15 mouse cellular contexts compared by ENCODE assay signal in the genomic region with DNA sequence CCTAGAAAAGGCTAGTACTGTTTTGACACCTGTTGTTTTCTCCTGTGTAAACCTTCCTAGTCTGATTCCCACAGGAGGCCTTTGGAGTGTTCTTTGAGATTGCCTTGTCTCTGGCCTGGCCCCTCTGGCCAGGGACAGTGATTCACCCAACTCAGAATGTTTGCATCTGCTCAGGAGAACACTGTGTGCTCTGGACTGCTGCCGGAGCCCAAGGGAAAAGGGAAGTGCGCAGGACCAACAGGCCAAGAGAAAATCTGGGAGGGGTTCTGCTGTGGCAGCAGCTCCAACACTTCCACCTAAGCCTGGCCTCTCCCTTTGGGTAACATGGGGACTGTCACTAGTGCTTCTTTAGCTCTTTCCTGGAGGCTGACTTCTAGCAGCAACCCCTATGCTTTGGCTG. TPM values are rescaled to one million over a fixed set of nuclear protein-coding genes. Genes with fewer than 3 reads are reported as not detected.
DNase-seq lines count a peak whose midpoint lies in the region; ATAC-seq and TF ChIP-seq lines count a peak whose summit lies in the region.
"Had no signal": no experiment of that assay in that cellular context is flagged by ENCODE, and none has a peak within 500 bp of the region (broad histone marks: within the 10 kb centered on the region; RNA-seq: fewer than 3 reads in every experiment).

No protein-coding gene starts in this region.

- TF ChIP-seq EP300 in heart, postnatal 0 days (IDR thresholded peaks at IDR 0.05; ENCODE audit: low read depth): 0 out of 2 replicates have a peak, but pooled peaks have one; percentile 29

- no peak overlapping the region for H3K4me2 ChIP-seq in heart, postnatal 0 days (ENCODE audit: low read depth, low read length)
- H3K4me2 ChIP-seq: neural tube, embryonic 15.5 days had no signal

- peak; percentile 34; the same call in 1 of the 2 replicates for TF ChIP-seq POLR2A in lung, adult 2 months (IDR thresholded peaks at IDR 0.05; ENCODE audit: borderline replicate concordance, extremely low read depth, low read depth, low read length)

- H3K36me3 ChIP-seq in heart, embryonic 10.5 days: no peaks in the 10 kb centered on the region
- H3K36me3 ChIP-seq in heart, postnatal 0 days (replicated peaks; ENCODE audit: control insufficient read depth, insufficient read depth, low read length): no peaks in the 10 kb centered on the region
- H3K36me3 ChIP-seq: neural tube, embryonic 15.5 days had no signal

- WGBS in heart, embryonic 10.5 days: 91% methylated on average over 2 of the region's 2 CpGs
- WGBS in lung, adult 2 months: 64% methylated on average over 2 of the region's 2 CpGs
- 72% methylated on average over 2 of the region's 2 CpGs for WGBS in heart, postnatal 0 days

- no peak overlapping the region for H3K4me3 ChIP-seq in heart, embryonic 10.5 days
- H3K4me3 ChIP-seq in lung, adult 2 months (replicated peaks; ENCODE audit: extremely low read depth, low read depth, low read length): no peak overlapping the region
- no peak overlapping the region for H3K4me3 ChIP-seq in heart, postnatal 0 days (ENCODE audit: low read depth, low read length)
- H3K4me3 ChIP-seq: neural tube, embryonic 15.5 days had no signal

- ATAC-seq in heart, postnatal 0 days (ENCODE audit: insufficient read depth, low read depth): peak; percentile 30; the same call in 1 of the 2 replicates
- ATAC-seq: forebrain, embryonic 14.5 days had no signal

- TF ChIP-seq CTCF in lung, adult 2 months (IDR thresholded peaks at IDR 0.05; ENCODE audit: insufficient read depth, low read length): no peak
- TF ChIP-seq CTCF in heart, postnatal 0 days (IDR thresholded peaks at IDR 0.05; ENCODE audit: low read depth): no peak

- no peak overlapping the region for H3K27ac ChIP-seq in heart, embryonic 10.5 days
- H3K27ac ChIP-seq in heart, postnatal 0 days (ENCODE audit: low read depth): no peak overlapping the region
- H3K27ac ChIP-seq: liver, embryonic 14.5 days; neural tube, embryonic 15.5 days had no signal

- peaks cover 68% of the 10 kb centered on the region for H3K27me3 ChIP-seq in heart, embryonic 10.5 days (ENCODE audit: insufficient read depth, poor library complexity, severe bottlenecking)
- H3K27me3 ChIP-seq in heart, postnatal 0 days (ENCODE audit: control insufficient read depth, insufficient read depth, low read length): no peaks in the 10 kb centered on the region

- H3K4me1 ChIP-seq in heart, embryonic 10.5 days: peaks cover 6% of the 10 kb centered on the region; the same call in 1 of the 2 replicates
- H3K4me1 ChIP-seq in lung, adult 2 months (ENCODE audit: control insufficient read depth, insufficient read depth, low read length): peaks cover 10% of the 10 kb centered on the region
- H3K4me1 ChIP-seq in heart, postnatal 0 days (ENCODE audit: control insufficient read depth, insufficient read depth): no peaks in the 10 kb centered on the region

- no peak overlapping the region for H3K9ac ChIP-seq in heart, postnatal 0 days (replicated peaks; ENCODE audit: low read depth, low read length)
- H3K9ac ChIP-seq: liver, embryonic 14.5 days; neural tube, embryonic 15.5 days had no signal

- H3K9me3 ChIP-seq in heart, embryonic 10.5 days: no peaks in the 10 kb centered on the region
- H3K9me3 ChIP-seq in heart, postnatal 0 days (replicated peaks; ENCODE audit: control insufficient read depth, low read length): no peaks in the 10 kb centered on the region
- H3K9me3 ChIP-seq: neural tube, embryonic 15.5 days had no signal

- DNase-seq in heart, adult 11 months: peak; percentile 99
- no peak for DNase-seq in heart, embryonic 10.5 days (ENCODE audit: low spot score)
- no peak for DNase-seq in lung, adult 2 months
- no peak for DNase-seq in lung, postnatal 10 days
- DNase-seq in heart, postnatal 0 days (ENCODE audit: low spot score): no peak
- DNase-seq in skeletal muscle tissue, adult 2 months (ENCODE audit: low read depth, low spot score): peak; percentile 85
- DNase-seq in frontal cortex, postnatal 10 days (ENCODE audit: low spot score in 2 of 2): no peak
- DNase-seq in adipocyte (ENCODE audit: low spot score): no peak
- DNase-seq: adrenal gland, adult 8-10 months; cerebellum, postnatal 14 days; kidney, postnatal 10 days; right cerebral cortex, postnatal 4 days had no signal

RNA-seq across cellular contexts. Expression of a gene that starts 57.0 kb away (rescaled TPM):
- 61.1 and 74.9 TPM in 2 replicates for polyA plus RNA-seq in heart, embryonic 10.5 days (2016; fragmentation: Nextera tagmentation; extraction: Ambion mirVana)
- 5.8 and 10.2 TPM in 2 replicates for polyA plus RNA-seq in lung, adult 2 months (2012; rRNA removed)
- total RNA-seq in heart, postnatal 0 days (2014; rRNA removed; ENCODE audit: low replicate concordance): 24.1 and 28.8 TPM in 2 replicates
- 27.3 and 28.9 TPM in 2 replicates for polyA plus RNA-seq in heart, postnatal 0 days (2015; fragmentation: Nextera tagmentation; extraction: Ambion mirVana)

Comparison
In these comparisons a context has a peak if more than half of its experiments do, and no peak if none do; other contexts are left out.
1. DNase-seq: peak in heart, adult 11 months (single experiment) and skeletal muscle tissue, adult 2 months (single experiment); none in heart, embryonic 10.5 days (single experiment), lung, adult 2 months (single experiment), lung, postnatal 10 days (single experiment), heart, postnatal 0 days (single experiment), frontal cortex, postnatal 10 days (0 of 2) and adipocyte (single experiment).